Mouse (Mus musculus): ENCODE results near the gene Tomm40l. TPM values are rescaled to one million over a fixed set of nuclear protein-coding genes. Genes with fewer than 3 reads are reported as not detected.

Gene Tomm40l
- polyA plus RNA-seq, 2 experiments: 11.0 to 17.5 TPM

DNA sequence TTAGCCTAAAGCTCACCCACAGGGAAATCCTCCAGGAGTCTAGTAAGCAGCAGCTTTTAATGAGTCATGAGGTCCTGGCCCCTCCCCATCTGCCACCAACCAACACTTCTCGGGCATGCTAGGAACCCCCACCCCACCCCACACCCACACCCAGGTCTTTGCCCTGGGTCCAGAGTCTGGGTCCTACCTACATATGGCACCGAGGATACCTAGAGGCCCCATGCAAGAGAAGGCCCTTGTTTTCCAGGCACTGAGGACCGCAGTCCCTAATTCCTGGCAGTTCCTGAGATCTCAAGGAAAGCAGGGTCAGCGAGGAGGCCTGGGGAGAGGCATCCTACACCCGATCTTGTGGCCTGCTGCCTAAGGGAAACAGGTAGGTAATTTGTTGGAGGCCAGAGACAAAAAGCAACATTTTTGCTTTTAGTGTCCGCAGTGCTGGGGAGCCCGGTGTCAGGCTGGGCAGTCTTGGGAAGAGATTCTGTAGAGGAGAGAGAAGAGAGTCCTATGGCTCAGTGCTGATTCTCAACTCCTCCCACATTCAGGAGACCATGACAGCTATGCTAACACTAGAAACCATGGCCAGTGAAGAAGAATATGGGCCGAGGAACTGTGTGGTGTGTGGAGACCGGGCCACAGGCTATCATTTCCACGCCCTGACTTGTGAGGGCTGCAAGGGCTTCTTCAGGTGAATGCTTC lies 8.4 kb downstream of the Tomm40l start, which contains the start of gene Nr1i3:
Gene Nr1i3 (plus strand): TSS at position 170 of the 696 bp plus-strand sequence.
- Histone ChIP-seq H3K27me3 (ENCODE audit: control insufficient read depth, insufficient read depth, low read length) (no peaks in the 10 kb centered on the region; the same call in 1 of the 2 replicates), H3K9me3 (ENCODE audit: control insufficient read depth, low read length) (no peaks in the 10 kb centered on the region), H3K9ac (replicated peaks) (no peak within 1 kb of the TSS; the same call in 1 of the 2 replicates), H3K27ac (no peak within 1 kb of the TSS), H3K36me3 (replicated peaks; ENCODE audit: control insufficient read depth, insufficient read depth, low read depth) (no peaks in the 10 kb centered on the region), H3K4me1 (replicated peaks; ENCODE audit: control insufficient read depth in 2 of 2, insufficient read depth in 2 of 2, low read length in 1 of 2) (peaks cover 0 to 6% of the 10 kb centered on the region in 2 experiments; a peak in 2 of 4 replicates), H3K4me2 (ENCODE audit: low read depth) (no peak within 1 kb of the TSS), H3K4me3 (ENCODE audit: insufficient read depth in 1 of 2, low read depth in 2 of 2, low read length in 2 of 2) (no peak within 1 kb of the TSS)
- TF ChIP-seq EP300 (IDR thresholded peaks at IDR 0.05; ENCODE audit: low read depth) (no peak), CTCF (IDR thresholded peaks at IDR 0.05; ENCODE audit: low read depth) (no peak)
- WGBS (ENCODE audit: insufficient replicate concordance): 59% methylated on average over 10 of the region's 10 CpGs
- DNase-seq (ENCODE audit: low read depth in 3 of 3, low spot score in 3 of 3): no peak
- no peak for ATAC-seq (ENCODE audit: insufficient read depth)

GRCm38 (mm10) chr1:171212854-171213253 lies 9.5 kb downstream of the Tomm40l start:
- H3K9ac ChIP-seq (replicated peaks): no peak overlapping the region

DNA sequence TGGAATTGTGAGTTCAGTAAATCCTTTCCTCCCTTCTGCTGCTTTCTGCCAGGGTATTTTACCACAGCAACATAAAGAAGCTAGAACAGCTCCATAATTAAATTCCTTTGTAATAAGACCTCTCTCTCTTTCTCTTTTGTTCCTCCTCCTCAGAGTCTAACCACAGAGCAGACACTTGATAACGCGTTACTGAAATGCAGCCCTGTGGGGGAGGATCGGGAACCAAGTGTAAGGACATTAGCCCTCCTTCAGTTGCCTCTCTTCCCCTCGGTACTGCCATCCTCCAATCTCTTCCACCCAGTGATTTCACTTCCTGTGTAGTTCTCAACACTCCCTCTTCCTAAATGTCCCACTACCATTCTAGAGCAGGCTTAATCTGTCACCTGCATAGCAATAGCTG lies 12.9 kb downstream of the Tomm40l start:
- DNase-seq (ENCODE audit: low read depth in 3 of 3, low spot score in 3 of 3) (no peak), ATAC-seq (ENCODE audit: insufficient read depth) (no peak)
- no peak overlapping the region for H3K27ac ChIP-seq
- H3K9me3 ChIP-seq (ENCODE audit: control insufficient read depth, low read length): no peaks in the 10 kb centered on the region
- TF ChIP-seq EP300 (IDR thresholded peaks at IDR 0.05; ENCODE audit: low read depth) (no peak), CTCF (IDR thresholded peaks at IDR 0.05; ENCODE audit: low read depth) (no peak)
- H3K4me2 ChIP-seq (ENCODE audit: low read depth): no peak overlapping the region
- H3K9ac ChIP-seq (replicated peaks): no peak overlapping the region
- no peak overlapping the region for H3K4me3 ChIP-seq (ENCODE audit: insufficient read depth in 1 of 2, low read depth in 2 of 2, low read length in 2 of 2)
- H3K27me3 ChIP-seq (ENCODE audit: control insufficient read depth, insufficient read depth, low read length): no peaks in the 10 kb centered on the region; the same call in 1 of the 2 replicates
- 6% methylated on average over 4 of the region's 4 CpGs for WGBS (ENCODE audit: insufficient replicate concordance)
- peaks cover 0 to 7% of the 10 kb centered on the region in 2 experiments; a peak in 1 of 4 replicates for H3K4me1 ChIP-seq (replicated peaks; ENCODE audit: control insufficient read depth in 2 of 2, insufficient read depth in 2 of 2, low read length in 1 of 2)
- H3K36me3 ChIP-seq (replicated peaks; ENCODE audit: control insufficient read depth, insufficient read depth, low read depth): no peaks in the 10 kb centered on the region

More at GRCm38 (mm10) chr1:171212854-171213253, 9.5 kb downstream of the Tomm40l start:
- Histone ChIP-seq H3K27me3 (ENCODE audit: control insufficient read depth, insufficient read depth, low read length) (no peaks in the 10 kb centered on the region; the same call in 1 of the 2 replicates), H3K9me3 (ENCODE audit: control insufficient read depth, low read length) (no peaks in the 10 kb centered on the region), H3K4me1 (replicated peaks; ENCODE audit: control insufficient read depth in 2 of 2, insufficient read depth in 2 of 2, low read length in 1 of 2) (peaks cover 0 to 6% of the 10 kb centered on the region in 2 experiments; a peak in 2 of 4 replicates), H3K4me2 (ENCODE audit: low read depth) (no peak overlapping the region), H3K27ac (no peak overlapping the region), H3K36me3 (replicated peaks; ENCODE audit: control insufficient read depth, insufficient read depth, low read depth) (no peaks in the 10 kb centered on the region), H3K4me3 (ENCODE audit: insufficient read depth in 1 of 2, low read depth in 2 of 2, low read length in 2 of 2) (no peak overlapping the region)
- 0 out of 2 replicates have a peak, but pooled peaks have one; percentile 21 for ATAC-seq (ENCODE audit: insufficient read depth)
- WGBS (ENCODE audit: insufficient replicate concordance): 34% methylated on average over 3 of the region's 3 CpGs
- no peak for DNase-seq (ENCODE audit: low read depth in 3 of 3, low spot score in 3 of 3)
- TF ChIP-seq EP300 (IDR thresholded peaks at IDR 0.05; ENCODE audit: low read depth) (no peak), CTCF (IDR thresholded peaks at IDR 0.05; ENCODE audit: low read depth) (no peak)

DNA sequence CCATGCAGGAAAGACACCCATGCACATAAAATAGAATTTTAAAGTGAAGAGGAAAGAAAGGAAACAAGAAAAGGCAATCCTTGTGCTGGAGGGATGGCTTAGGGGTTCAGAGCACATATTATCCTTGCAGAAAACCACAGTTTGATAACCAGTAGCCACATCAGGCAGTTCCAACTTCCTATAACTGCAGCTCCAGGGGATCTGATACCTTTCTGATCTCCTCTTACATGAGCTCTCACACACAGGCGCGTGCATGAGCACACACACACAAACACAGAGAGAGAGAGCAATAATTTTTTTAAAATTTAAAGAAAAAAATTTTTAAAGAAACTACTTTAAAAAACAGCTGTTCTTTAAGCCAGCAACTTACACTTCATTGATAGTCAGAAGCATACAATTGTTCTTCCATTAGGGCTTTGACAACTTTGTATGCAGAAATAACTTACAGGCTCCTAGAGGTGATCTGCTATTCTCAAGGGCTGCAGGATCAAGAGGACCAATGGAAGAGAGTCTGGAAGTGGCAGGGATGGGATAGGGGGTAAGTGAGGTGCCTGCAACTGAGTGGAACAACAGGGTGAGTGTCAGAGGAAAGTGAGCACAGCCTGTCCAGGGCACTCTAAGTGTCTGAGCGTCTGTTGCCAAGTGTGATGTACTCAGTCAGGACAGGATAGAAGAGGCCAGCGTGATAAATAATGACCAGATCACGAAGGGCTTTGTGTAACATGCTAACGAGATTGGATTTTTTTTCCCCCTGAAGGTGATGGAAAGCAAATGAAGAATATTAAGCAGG lies 16.4 kb downstream of the Tomm40l start:
- Histone ChIP-seq H3K4me2 (ENCODE audit: low read depth) (no peak overlapping the region), H3K36me3 (replicated peaks; ENCODE audit: control insufficient read depth, insufficient read depth, low read depth) (no peaks in the 10 kb centered on the region), H3K9me3 (ENCODE audit: control insufficient read depth, low read length) (no peaks in the 10 kb centered on the region), H3K4me1 (replicated peaks; ENCODE audit: control insufficient read depth in 2 of 2, insufficient read depth in 2 of 2, low read length in 1 of 2) (peaks cover 0 to 5% of the 10 kb centered on the region in 2 experiments; a peak in 1 of 4 replicates), H3K27me3 (ENCODE audit: control insufficient read depth, insufficient read depth, low read length) (no peaks in the 10 kb centered on the region), H3K4me3 (ENCODE audit: insufficient read depth in 1 of 2, low read depth in 2 of 2, low read length in 2 of 2) (no peak overlapping the region), H3K9ac (replicated peaks) (no peak overlapping the region), H3K27ac (no peak overlapping the region)
- DNase-seq (ENCODE audit: low read depth in 3 of 3, low spot score in 3 of 3) (no peak), ATAC-seq (ENCODE audit: insufficient read depth) (no peak)
- 50% methylated on average over 6 of the region's 6 CpGs for WGBS (ENCODE audit: insufficient replicate concordance)
- no peak for TF ChIP-seq EP300 (IDR thresholded peaks at IDR 0.05; ENCODE audit: low read depth)
- TF ChIP-seq CTCF (IDR thresholded peaks at IDR 0.05; ENCODE audit: low read depth): no peak

DNA sequence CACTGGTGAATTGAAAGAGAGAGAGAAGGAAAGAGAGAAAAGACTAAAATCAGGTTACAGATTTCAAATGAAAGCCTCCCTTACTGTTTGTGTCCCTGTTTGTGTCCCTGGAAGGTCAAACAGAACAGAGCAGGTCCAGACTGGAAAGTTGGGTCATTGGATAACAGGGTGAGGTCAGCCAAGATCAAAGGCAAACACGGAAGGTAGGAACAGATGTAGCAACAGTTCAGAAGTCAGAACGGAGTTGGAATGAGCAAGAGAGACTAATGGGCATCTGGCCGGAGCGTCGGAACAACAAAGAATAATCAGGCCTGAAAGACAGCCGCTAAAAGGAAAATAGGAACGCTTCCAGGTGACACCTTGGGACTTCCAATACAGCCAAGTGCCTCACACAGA lies 18.1 kb downstream of the Tomm40l start:
- Histone ChIP-seq H3K4me3 (ENCODE audit: insufficient read depth in 1 of 2, low read depth in 2 of 2, low read length in 2 of 2) (no peak overlapping the region), H3K27ac (no peak overlapping the region), H3K4me2 (ENCODE audit: low read depth) (no peak overlapping the region), H3K4me1 (replicated peaks; ENCODE audit: control insufficient read depth in 2 of 2, insufficient read depth in 2 of 2, low read length in 1 of 2) (peaks cover 0 to 5% of the 10 kb centered on the region in 2 experiments; a peak in 1 of 4 replicates), H3K9me3 (ENCODE audit: control insufficient read depth, low read length) (no peaks in the 10 kb centered on the region), H3K36me3 (replicated peaks; ENCODE audit: control insufficient read depth, insufficient read depth, low read depth) (no peaks in the 10 kb centered on the region), H3K27me3 (ENCODE audit: control insufficient read depth, insufficient read depth, low read length) (no peaks in the 10 kb centered on the region), H3K9ac (replicated peaks) (no peak overlapping the region)
- peak; percentile 76 for ATAC-seq (ENCODE audit: insufficient read depth)
- peak in 2 of 3 experiments; percentile 23 to 42 for DNase-seq (ENCODE audit: low read depth in 3 of 3, low spot score in 3 of 3)
- no peak for TF ChIP-seq CTCF (IDR thresholded peaks at IDR 0.05; ENCODE audit: low read depth)
- no peak for TF ChIP-seq EP300 (IDR thresholded peaks at IDR 0.05; ENCODE audit: low read depth)
- 59% methylated on average over 7 of the region's 7 CpGs for WGBS (ENCODE audit: insufficient replicate concordance)
